Mouse (Mus musculus) spleen, adult 10 weeks (tissue): Measurements from ENCODE around the gene Dlx5. TPM values are rescaled to one million over a fixed set of nuclear protein-coding genes. Genes with fewer than 3 reads are reported as not detected.

ENCODE experiments used
- polyA plus RNA-seq: library from polyadenylated mRNA; stranded (reverse); fragments of 350-450 nt; fragmentation: Illumina TruSeq; extraction: RNeasy Lipid Tissue Mini Kit (QIAGEN cat#74804); gene quantifications from one replicate; pipeline ENCODE4 v1.2.3, GENCODE M21; 2015; ENCODE audit warnings: low replicate concordance; ENCODE audit not compliant: insufficient read depth

Dlx5 gene
- not detected for polyA plus RNA-seq

DNA sequence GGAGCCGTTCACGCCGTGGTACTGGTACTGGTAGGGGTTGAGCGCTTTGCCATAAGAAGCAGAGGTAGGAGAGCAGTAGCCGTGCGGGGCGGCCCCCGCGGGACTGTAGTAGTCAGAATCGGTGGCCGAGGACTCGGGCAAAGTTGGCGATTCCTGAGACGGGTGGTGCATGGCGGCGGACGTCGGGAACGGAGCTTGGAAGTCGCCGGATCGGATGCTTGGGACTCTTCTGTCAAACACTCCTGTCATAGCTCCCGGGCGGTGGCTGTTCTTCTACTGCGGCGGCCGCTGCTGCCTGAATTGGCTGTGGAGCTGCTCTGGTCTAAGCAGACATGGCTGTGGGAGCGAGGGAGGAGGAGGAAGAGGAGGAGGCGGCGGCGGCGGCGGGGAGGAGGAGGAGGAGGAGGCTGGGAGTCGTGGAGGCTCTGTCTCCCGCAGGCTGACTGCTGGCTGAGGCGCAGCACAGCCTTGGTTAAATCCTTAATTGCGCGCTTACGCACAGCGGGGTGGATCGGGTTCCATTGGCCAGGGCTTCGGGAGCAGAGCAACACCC is at the start of gene Dlx5:
TSS of gene Dlx5 (minus strand) at position 448 of the 553 bp plus-strand sequence.

DNA sequence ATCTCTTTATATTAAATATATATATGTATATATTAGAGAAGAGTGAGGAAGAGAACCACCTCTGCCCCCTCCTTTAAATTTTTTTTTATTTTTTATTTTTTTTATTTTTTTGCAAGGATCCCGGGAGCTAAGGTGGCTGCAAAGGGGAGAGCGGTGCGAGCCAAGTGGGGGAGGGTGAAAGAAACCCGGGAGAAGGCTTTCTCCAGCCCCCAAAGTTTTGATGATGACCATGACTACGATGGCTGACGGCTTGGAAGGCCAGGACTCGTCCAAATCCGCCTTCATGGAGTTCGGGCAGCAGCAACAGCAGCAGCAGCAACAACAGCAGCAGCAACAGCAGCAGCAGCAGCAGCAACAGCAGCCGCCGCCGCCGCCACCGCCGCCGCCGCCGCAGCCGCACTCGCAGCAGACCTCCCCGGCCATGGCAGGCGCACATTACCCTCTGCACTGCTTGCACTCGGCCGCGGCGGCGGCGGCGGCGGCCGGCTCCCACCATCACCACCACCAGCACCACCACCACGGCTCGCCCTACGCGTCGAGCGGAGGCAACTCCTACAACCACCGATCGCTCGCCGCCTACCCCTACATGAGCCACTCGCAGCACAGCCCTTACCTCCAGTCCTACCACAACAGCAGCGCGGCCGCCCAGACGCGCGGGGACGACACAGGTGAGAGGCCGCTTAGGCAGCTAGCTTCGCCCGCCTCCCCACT is 18.6 kb downstream of the Dlx5 start, which contains the start of gene Dlx6:
TSS of gene Dlx6 (plus strand) at position 175 of the 711 bp plus-strand sequence.

Other genes starting within 250 kb of the Dlx5 start
- not detected for gene Dlx6, start 18.8 kb downstream of the Dlx5 start, polyA plus RNA-seq
- gene Sdhaf3, start 73.9 kb upstream of the Dlx5 start, polyA plus RNA-seq, result 3.7 TPM